Mouse (Mus musculus) MEL (cell line): ENCODE data around the gene Dnajc10.

Experiments
- CTCF ChIP-seq, 3 experiments: IDR thresholded peaks in 2 of 3; conservative IDR thresholded peaks in 1 of 3; 2 replicates each; pipeline ENCODE4 v1.5.1; 2011 to 2012; ENCODE audit warnings: low read length in 3 of 3, low read depth in 2 of 3, mild to moderate bottlenecking in 2 of 3, improper control_type of control experiment in 1 of 3, inconsistent platforms in 1 of 3, mixed read lengths in 1 of 3, moderate library complexity in 1 of 3; ENCODE audit not compliant: control insufficient read depth in 1 of 3, insufficient read depth in 1 of 3, poor library complexity in 1 of 3, severe bottlenecking in 1 of 3
- E2F4 ChIP-seq: IDR thresholded peaks from 2 replicates; pipeline ENCODE4 v1.6.1; 2011; ENCODE audit warnings: low read depth, low read length, improper control_type of control experiment, borderline replicate concordance
- MYC ChIP-seq: IDR thresholded peaks from 2 replicates; pipeline ENCODE4 v1.6.1; 2011; ENCODE audit warnings: low read depth, mild to moderate bottlenecking, low read length, improper control_type of control experiment, moderate library complexity
- POLR2A ChIP-seq, 2 experiments: IDR thresholded peaks; 2 replicates each; pipeline ENCODE4 v1.6.1; 2011 to 2012; ENCODE audit warnings: low read length in 2 of 2, mild to moderate bottlenecking in 2 of 2, control low read depth in 1 of 2, improper control_type of control experiment in 1 of 2, low read depth in 1 of 2, moderate library complexity in 1 of 2; ENCODE audit not compliant: control insufficient read depth in 1 of 2, insufficient read depth in 1 of 2, poor library complexity in 1 of 2

DNA sequence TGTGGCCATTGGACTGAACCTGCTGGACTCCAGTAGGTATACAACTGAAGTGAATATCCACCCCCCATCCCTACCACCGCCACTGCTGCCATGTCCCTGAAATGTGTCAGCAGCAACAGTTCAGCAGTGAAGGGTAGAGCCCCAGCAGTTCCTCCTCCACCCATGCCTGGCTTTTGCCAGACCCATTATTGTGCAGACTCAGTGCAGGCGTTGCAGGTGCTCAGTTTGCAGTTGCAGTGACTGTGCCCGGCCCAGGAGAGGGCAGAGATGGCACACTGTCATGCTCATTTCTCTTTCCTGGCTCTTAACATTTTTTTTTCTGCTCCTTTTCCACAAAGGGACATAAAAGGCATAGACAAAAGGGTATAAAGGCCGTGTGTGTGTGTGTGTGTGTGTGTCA is 41.5 kb upstream of the Dnajc10 start:
- TF ChIP-seq CTCF (IDR thresholded peaks at IDR 0.05 in 2 of 3, conservative IDR thresholded peaks at IDR 0.05 in 1 of 3; ENCODE audit: control insufficient read depth in 1 of 3, insufficient read depth in 1 of 3, low read depth in 2 of 3, low read length in 3 of 3, poor library complexity in 1 of 3, severe bottlenecking in 1 of 3) (peak in 1 of 3 experiments; percentile 3; a peak in 1 of 6 replicates), POLR2A (IDR thresholded peaks at IDR 0.05; ENCODE audit: control insufficient read depth in 1 of 2, insufficient read depth in 1 of 2, low read depth in 1 of 2, low read length in 2 of 2, poor library complexity in 1 of 2) (no peak), E2F4 (no peak), MYC (no peak)
